Mouse (Mus musculus): Measurements from ENCODE around the gene Dnaaf2. TPM values are rescaled to one million over a fixed set of nuclear protein-coding genes. Genes with fewer than 3 reads are reported as not detected.

Gene Dnaaf2
- total and polyA plus RNA-seq, 2 experiments from 2014 or later: 6.8 to 9.4 TPM

DNA sequence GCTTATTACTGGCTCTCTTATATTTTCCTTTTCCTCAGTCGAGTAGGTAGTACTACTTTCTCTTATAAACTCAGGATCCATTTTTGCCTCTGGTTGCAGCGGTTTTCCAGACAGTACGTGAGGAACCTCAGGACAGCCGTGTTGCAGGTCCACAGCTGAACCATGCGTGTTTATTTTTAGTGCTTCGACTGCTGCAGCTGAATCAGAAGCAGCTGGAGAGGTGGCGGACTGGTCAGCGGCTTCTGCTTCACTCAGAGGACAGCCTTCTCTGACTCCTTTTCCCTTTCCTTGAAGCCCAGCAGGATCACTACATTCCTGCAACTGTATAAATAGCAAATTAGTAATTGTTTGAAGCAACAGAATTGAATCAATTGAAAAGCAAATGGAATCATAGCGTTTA is 8.2 kb downstream of the Dnaaf2 start:
- no peak for DNase-seq
- H3K9ac ChIP-seq: no peak overlapping the region
- H3K36me3 ChIP-seq (ENCODE audit: insufficient read depth): peaks cover 4% of the 10 kb centered on the region; the same call in 1 of the 2 replicates
- H3K4me2 ChIP-seq (ENCODE audit: low read depth): no peak overlapping the region
- peaks cover 13% of the 10 kb centered on the region for H3K4me1 ChIP-seq (ENCODE audit: insufficient read depth)
- no peak for TF ChIP-seq CTCF (IDR thresholded peaks at IDR 0.05; ENCODE audit: low read depth)
- no peak for ATAC-seq
- H3K27ac ChIP-seq (ENCODE audit: low read depth, low read length): no peak overlapping the region
- no peaks in the 10 kb centered on the region for H3K9me3 ChIP-seq (ENCODE audit: low read length)
- WGBS: 89% methylated on average over 9 of the region's 9 CpGs
- H3K4me3 ChIP-seq (ENCODE audit: low read depth, low read length): no peak overlapping the region
- no peaks in the 10 kb centered on the region for H3K27me3 ChIP-seq (ENCODE audit: insufficient read depth, low read length)

DNA sequence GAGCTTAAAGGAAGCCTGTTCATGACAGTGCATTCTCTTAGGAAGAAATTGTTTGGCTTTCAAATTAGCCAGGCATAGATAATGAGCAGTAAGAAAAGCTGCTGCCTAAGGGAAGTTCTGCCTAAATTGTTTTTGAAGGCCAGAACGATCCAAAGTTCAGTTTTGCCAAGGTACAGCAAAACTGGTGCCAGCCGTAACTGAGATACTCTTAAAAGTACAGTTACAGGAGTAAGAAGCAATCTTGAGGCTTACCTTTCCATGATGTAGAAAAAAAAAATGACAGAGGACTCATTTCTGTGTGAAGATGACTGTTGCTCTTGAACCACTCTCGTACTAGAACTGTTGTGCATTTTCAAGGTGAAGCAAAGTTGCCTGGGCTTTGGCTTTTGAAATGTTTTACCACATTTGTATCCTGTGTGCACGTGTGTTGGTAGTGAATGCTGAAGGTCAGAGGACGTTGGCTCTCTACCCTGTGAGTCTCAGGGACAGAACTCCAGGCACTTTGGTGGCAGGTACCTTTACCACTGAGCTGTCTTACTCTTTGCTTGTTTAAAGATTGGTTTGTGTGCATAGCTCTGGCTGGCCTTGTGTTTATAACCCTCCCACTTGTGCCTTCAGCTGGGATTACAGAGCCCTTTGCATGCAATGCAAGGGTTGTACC is 11.3 kb downstream of the Dnaaf2 start:
- H3K4me1 ChIP-seq (ENCODE audit: insufficient read depth): peaks cover 14% of the 10 kb centered on the region
- H3K4me2 ChIP-seq (ENCODE audit: low read depth): no peak overlapping the region
- no peaks in the 10 kb centered on the region for H3K27me3 ChIP-seq (ENCODE audit: insufficient read depth, low read length)
- TF ChIP-seq CTCF (IDR thresholded peaks at IDR 0.05; ENCODE audit: low read depth): no peak
- DNase-seq: no peak
- H3K27ac ChIP-seq (ENCODE audit: low read depth, low read length): no peak overlapping the region
- 0 out of 2 replicates have a peak overlapping the region, but pooled peaks have one; percentile 5 for H3K4me3 ChIP-seq (ENCODE audit: low read depth, low read length)
- ATAC-seq: no peak
- H3K9ac ChIP-seq: no peak overlapping the region
- no peaks in the 10 kb centered on the region for H3K9me3 ChIP-seq (ENCODE audit: low read length)
- 58% methylated on average over 5 of the region's 5 CpGs for WGBS
- peaks cover 6% of the 10 kb centered on the region; the same call in 1 of the 2 replicates for H3K36me3 ChIP-seq (ENCODE audit: insufficient read depth)

DNA sequence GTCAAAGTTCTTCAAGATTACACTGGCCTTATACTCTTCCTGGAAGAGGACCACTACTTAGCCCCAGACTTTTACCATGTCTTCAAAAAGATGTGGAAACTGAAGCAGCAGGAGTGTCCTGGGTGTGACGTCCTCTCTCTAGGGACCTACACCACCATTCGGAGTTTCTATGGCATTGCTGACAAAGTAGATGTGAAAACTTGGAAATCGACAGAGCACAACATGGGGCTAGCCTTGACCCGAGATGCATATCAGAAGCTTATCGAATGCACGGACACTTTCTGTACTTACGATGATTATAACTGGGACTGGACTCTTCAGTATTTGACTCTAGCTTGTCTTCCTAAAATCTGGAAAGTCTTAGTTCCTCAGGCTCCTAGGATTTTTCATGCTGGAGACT is 12.9 kb downstream of the Dnaaf2 start:
- TF ChIP-seq CTCF (IDR thresholded peaks at IDR 0.05; ENCODE audit: low read depth): no peak
- Histone ChIP-seq H3K27me3 (ENCODE audit: insufficient read depth, low read length) (no peaks in the 10 kb centered on the region), H3K9ac (peak overlapping the region; percentile 90; the same call in 1 of the 2 replicates), H3K4me1 (ENCODE audit: insufficient read depth) (peaks cover 14% of the 10 kb centered on the region), H3K36me3 (ENCODE audit: insufficient read depth) (peaks cover 6% of the 10 kb centered on the region; the same call in 1 of the 2 replicates), H3K27ac (ENCODE audit: low read depth, low read length) (no peak overlapping the region), H3K4me3 (ENCODE audit: low read depth, low read length) (peak overlapping the region; percentile 86), H3K4me2 (ENCODE audit: low read depth) (peak overlapping the region; percentile 94), H3K9me3 (ENCODE audit: low read length) (no peaks in the 10 kb centered on the region)
- DNase-seq: no peak
- WGBS: 75% methylated on average over 7 of the region's 7 CpGs
- no peak for ATAC-seq

- Histone ChIP-seq H3K36me3 (ENCODE audit: insufficient read depth) (peaks cover 6% of the 10 kb centered on the region; the same call in 1 of the 2 replicates), H3K27me3 (ENCODE audit: insufficient read depth, low read length) (no peaks in the 10 kb centered on the region), H3K4me1 (ENCODE audit: insufficient read depth) (peaks cover 14% of the 10 kb centered on the region), H3K9me3 (ENCODE audit: low read length) (no peaks in the 10 kb centered on the region), H3K4me2 (ENCODE audit: low read depth) (peak overlapping the region; percentile 94), H3K4me3 (ENCODE audit: low read depth, low read length) (peak overlapping the region; percentile 86), H3K27ac (ENCODE audit: low read depth, low read length) (peak overlapping the region; percentile 96), H3K9ac (peak overlapping the region; percentile 90)
- WGBS: 5% methylated on average over 86 of the region's 86 CpGs
- TF ChIP-seq CTCF (IDR thresholded peaks at IDR 0.05; ENCODE audit: low read depth): 0 out of 2 replicates have a peak, but pooled peaks have one; percentile 2
- DNase-seq (no peak), ATAC-seq (peak; percentile 62)
These were observed 13.6 kb downstream of the Dnaaf2 start for GRCm38 (mm10) chr12:69184342-69185295.

DNA sequence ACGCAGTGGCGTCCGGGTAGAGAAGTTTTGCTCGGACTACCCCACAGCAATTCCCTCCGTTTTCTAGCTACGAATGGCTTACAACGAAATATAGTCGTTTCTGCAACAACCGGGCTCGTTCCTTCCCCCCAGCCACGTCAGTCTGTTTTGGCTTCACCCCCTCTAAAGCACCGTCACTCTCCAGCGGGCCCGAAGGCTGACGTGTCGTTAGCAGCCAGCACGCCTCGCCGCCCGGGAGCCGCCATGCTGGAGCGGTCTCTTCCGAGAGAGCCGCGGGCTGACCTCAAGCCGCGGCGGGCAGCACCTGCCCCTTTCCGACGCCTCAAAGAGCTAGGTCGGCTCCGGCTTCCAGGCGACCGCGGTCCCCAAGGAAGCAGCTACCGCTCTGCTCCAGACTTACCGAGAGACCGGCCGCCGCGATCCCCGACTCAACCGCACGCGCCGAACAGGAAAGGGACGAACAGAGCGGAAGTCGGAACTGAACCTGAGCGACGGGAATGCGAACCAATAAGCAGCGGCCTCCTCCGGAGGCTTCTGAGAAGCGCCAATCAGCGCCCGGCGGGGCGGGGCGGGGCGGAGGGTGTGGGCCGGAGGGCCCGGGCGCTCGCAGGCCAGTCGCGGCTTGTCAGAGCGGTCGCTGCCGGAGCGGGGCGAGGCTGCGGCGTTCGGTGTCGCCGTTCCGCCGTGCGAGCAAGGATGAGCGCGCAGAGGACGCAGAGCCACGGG is 14.5 kb downstream of the Dnaaf2 start, which contains the start of the genes Rpl36al and Mgat2:
Gene Rpl36al, minus strand, starts transcription at position 501 of the 726 bp plus-strand sequence.
Gene Mgat2, plus strand, starts transcription at position 575 of the 726 bp plus-strand sequence.
- Histone ChIP-seq H3K36me3 (ENCODE audit: insufficient read depth) (peaks cover 6% of the 10 kb centered on the region; the same call in 1 of the 2 replicates), H3K27me3 (ENCODE audit: insufficient read depth, low read length) (no peaks in the 10 kb centered on the region), H3K27ac (ENCODE audit: low read depth, low read length) (peak within 1 kb of the TSS; percentile 96), H3K4me1 (ENCODE audit: insufficient read depth) (peaks cover 14% of the 10 kb centered on the region), H3K4me3 (ENCODE audit: low read depth, low read length) (peak within 1 kb of the TSS; percentile 86), H3K4me2 (ENCODE audit: low read depth) (peak within 1 kb of the TSS; percentile 94), H3K9ac (peak within 1 kb of the TSS; percentile 90), H3K9me3 (ENCODE audit: low read length) (no peaks in the 10 kb centered on the region)
- WGBS: under 1% methylated on average over 84 of the region's 84 CpGs
- peak; percentile 99 for ATAC-seq
- no peak for TF ChIP-seq CTCF (IDR thresholded peaks at IDR 0.05; ENCODE audit: low read depth)
- DNase-seq: peak; percentile 99

DNA sequence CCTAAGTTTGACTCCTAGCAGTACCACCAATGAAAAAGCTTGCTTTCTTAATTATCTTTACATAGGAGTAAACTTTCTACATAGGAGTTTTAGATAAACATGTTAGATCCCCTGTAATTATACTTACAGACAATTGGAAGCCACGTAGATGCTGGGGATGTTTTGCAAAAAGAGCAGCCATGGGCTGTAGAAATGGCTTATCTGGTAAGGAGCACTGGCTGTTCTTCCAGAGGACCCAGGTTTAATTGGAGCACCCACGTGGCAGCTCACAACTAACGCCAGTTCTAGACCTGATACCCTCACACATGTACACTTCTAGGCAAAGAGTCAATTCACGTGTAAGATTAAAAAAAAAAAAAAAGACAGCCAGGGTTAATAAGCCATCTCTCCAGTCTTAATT is 16.4 kb downstream of the Dnaaf2 start:
- no peak overlapping the region for H3K4me3 ChIP-seq (ENCODE audit: low read depth, low read length)
- WGBS: 83% methylated on average over 4 of the region's 4 CpGs

More for the DNA sequence above, 16.4 kb downstream of the Dnaaf2 start:
- TF ChIP-seq CTCF (IDR thresholded peaks at IDR 0.05; ENCODE audit: low read depth): no peak
- Histone ChIP-seq H3K27ac (ENCODE audit: low read depth, low read length) (no peak overlapping the region), H3K36me3 (ENCODE audit: insufficient read depth) (0 out of 2 replicates have a peak, but pooled peaks cover 2% of the 10 kb centered on the region), H3K9me3 (ENCODE audit: low read length) (no peaks in the 10 kb centered on the region), H3K9ac (no peak overlapping the region), H3K27me3 (ENCODE audit: insufficient read depth, low read length) (no peaks in the 10 kb centered on the region), H3K4me2 (ENCODE audit: low read depth) (no peak overlapping the region), H3K4me1 (ENCODE audit: insufficient read depth) (peaks cover 10% of the 10 kb centered on the region)
- ATAC-seq (no peak), DNase-seq (no peak)
